Mouse (Mus musculus) embryonic facial prominence, embryonic 13.5 days (tissue): ENCODE data around the gene Psmb3. TPM values are rescaled to one million over a fixed set of nuclear protein-coding genes. Genes with fewer than 3 reads are reported as not detected.
"Not testable (repeated sequence)": the region's sequence is repeated elsewhere in the genome, so short reads cannot be mapped to it uniquely, and the experiment has no call there.

Source experiments
- ATAC-seq: fragments of 200-750 bp; cut with Nextera tagmentation; 2 replicates; pipeline ENCODE4 v1.8.0; 2017; ENCODE audit warnings: low read depth; ENCODE audit not compliant: insufficient number of reproducible peaks, insufficient read depth, low FRiP score, low TSS enrichment
- H3K27ac ChIP-seq: fragments of 300-500 bp; sonication (generic); 2 replicates; pipeline ENCODE4 v1.5.1; 2015; ENCODE audit warnings: moderate library complexity, mild to moderate bottlenecking, inconsistent platforms
- H3K27me3 ChIP-seq: fragments of 300-500 bp; sonication (generic); 2 replicates; pipeline ENCODE4 v1.6.1; 2015; ENCODE audit warnings: mild to moderate bottlenecking, inconsistent platforms
- H3K36me3 ChIP-seq: fragments of 300-500 bp; sonication (generic); 2 replicates; pipeline ENCODE4 v1.6.1; 2015; ENCODE audit warnings: mild to moderate bottlenecking, inconsistent platforms
- H3K4me1 ChIP-seq: fragments of 300-500 bp; sonication (generic); 2 replicates; pipeline ENCODE4 v1.6.1; 2015; ENCODE audit warnings: inconsistent platforms
- H3K4me2 ChIP-seq: fragments of 300-500 bp; sonication (generic); 2 replicates; pipeline ENCODE4 v1.6.1; 2015; ENCODE audit warnings: moderate library complexity, mild to moderate bottlenecking, inconsistent platforms
- H3K4me3 ChIP-seq: fragments of 300-500 bp; sonication (generic); 2 replicates; pipeline ENCODE4 v1.5.1; 2015; ENCODE audit warnings: mild to moderate bottlenecking, inconsistent platforms
- H3K9ac ChIP-seq: fragments of 300-500 bp; sonication (generic); 2 replicates; pipeline ENCODE4 v1.6.1; 2015; ENCODE audit warnings: mild to moderate bottlenecking, inconsistent platforms
- H3K9me3 ChIP-seq: fragments of 300-500 bp; sonication (generic); 2 replicates; pipeline ENCODE4 v1.6.1; 2016; ENCODE audit warnings: inconsistent platforms
- WGBS: fragments of 180-500 bp; shearing (Covaris S2); methylation state at CpG from one replicate; pipeline ENCODE4 v1.1.7; 2015; ENCODE audit warnings: mixed read lengths; 5-methylcytosine and 5-hydroxymethylcytosine counted together
- polyA plus RNA-seq: library from polyadenylated mRNA; unstranded; fragments of >200 nt; fragmentation: Nextera tagmentation; extraction: Ambion mirVana; gene quantifications from 2 replicates; pipeline ENCODE4 v1.2.1, GENCODE M21; 2015

Gene Psmb3
- 443 and 487 TPM in 2 replicates for polyA plus RNA-seq

GRCm38 (mm10) chr11:97703039-97703826 lies at the start of gene Psmb3:
TSS of gene Psmb3 (plus strand) at chr11:97703399.
- WGBS: under 1% methylated on average over 35 of the region's 35 CpGs
- no peaks in the 10 kb centered on the region for H3K27me3 ChIP-seq
- no peaks in the 10 kb centered on the region for H3K9me3 ChIP-seq
- ATAC-seq: peak; percentile 90
- H3K9ac ChIP-seq: peak within 1 kb of the TSS; percentile 89
- peak within 1 kb of the TSS; percentile 94 for H3K4me3 ChIP-seq
- peak within 1 kb of the TSS; percentile 85 for H3K4me2 ChIP-seq
- H3K27ac ChIP-seq: peak within 1 kb of the TSS; percentile 83
- H3K36me3 ChIP-seq: peaks cover 22% of the 10 kb centered on the region
- peaks cover 29% of the 10 kb centered on the region for H3K4me1 ChIP-seq

GRCm38 (mm10) chr11:97654210-97654609 lies 49.0 kb upstream of the Psmb3 start:
- no peak overlapping the region for H3K4me3 ChIP-seq
- no peak for ATAC-seq
- no peaks in the 10 kb centered on the region for H3K36me3 ChIP-seq
- no peaks in the 10 kb centered on the region for H3K9me3 ChIP-seq
- 88% methylated on average over 2 of the region's 2 CpGs for WGBS
- H3K4me2 ChIP-seq: no peak overlapping the region
- no peaks in the 10 kb centered on the region for H3K27me3 ChIP-seq
- no peak overlapping the region for H3K9ac ChIP-seq
- no peak overlapping the region for H3K27ac ChIP-seq
- H3K4me1 ChIP-seq: peaks cover 12% of the 10 kb centered on the region

GRCm38 (mm10) chr11:97656269-97656971 lies 46.8 kb upstream of the Psmb3 start:
- no peak overlapping the region for H3K27ac ChIP-seq
- peaks cover 10% of the 10 kb centered on the region for H3K27me3 ChIP-seq
- ATAC-seq: no peak
- peaks cover 22% of the 10 kb centered on the region for H3K4me1 ChIP-seq
- no peak overlapping the region for H3K4me3 ChIP-seq
- H3K4me2 ChIP-seq: no peak overlapping the region
- no peaks in the 10 kb centered on the region for H3K36me3 ChIP-seq
- H3K9ac ChIP-seq: no peak overlapping the region
- 72% methylated on average over 14 of the region's 14 CpGs for WGBS
- no peaks in the 10 kb centered on the region for H3K9me3 ChIP-seq

- WGBS: 37% methylated on average over 4 of the region's 6 CpGs
- peaks cover 32% of the 10 kb centered on the region for H3K4me1 ChIP-seq
- ATAC-seq: no peak
- H3K27ac ChIP-seq: no peak overlapping the region
- H3K36me3 ChIP-seq: no peaks in the 10 kb centered on the region
- no peak overlapping the region for H3K4me3 ChIP-seq
- H3K9ac ChIP-seq: no peak overlapping the region
- no peaks in the 10 kb centered on the region for H3K9me3 ChIP-seq
- H3K27me3 ChIP-seq: peaks cover 19% of the 10 kb centered on the region
- H3K4me2 ChIP-seq: no peak overlapping the region
Measured at GRCm38 (mm10) chr11:97657184-97657945, 45.8 kb upstream of the Psmb3 start.

GRCm38 (mm10) chr11:97657967-97658366 lies 45.2 kb upstream of the Psmb3 start:
- H3K9me3 ChIP-seq, H3K36me3 ChIP-seq, H3K27ac ChIP-seq, H3K4me2 ChIP-seq, H3K9ac ChIP-seq, ATAC-seq, H3K4me3 ChIP-seq: not testable (repeated sequence)
- Histone ChIP-seq H3K4me1 (peaks cover 36% of the 10 kb centered on the region), H3K27me3 (peaks cover 21% of the 10 kb centered on the region)
- 85% methylated on average over 6 of the region's 6 CpGs for WGBS

GRCm38 (mm10) chr11:97658751-97659266 lies 44.4 kb upstream of the Psmb3 start:
- Histone ChIP-seq H3K9ac (peak overlapping the region; percentile 83), H3K4me1 (peaks cover 36% of the 10 kb centered on the region), H3K27ac (no peak overlapping the region), H3K4me2 (peak overlapping the region; percentile 78), H3K27me3 (peaks cover 21% of the 10 kb centered on the region), H3K9me3 (no peaks in the 10 kb centered on the region), H3K4me3 (peak overlapping the region; percentile 85; the same call in 1 of the 2 replicates), H3K36me3 (no peaks in the 10 kb centered on the region)
- WGBS: 74% methylated on average over 11 of the region's 11 CpGs
- no peak for ATAC-seq

GRCm38 (mm10) chr11:97659267-97659989 lies 43.8 kb upstream of the Psmb3 start:
- Histone ChIP-seq H3K4me1 (peaks cover 39% of the 10 kb centered on the region), H3K27ac (peak overlapping the region; percentile 30), H3K4me3 (peak overlapping the region; percentile 85), H3K36me3 (no peaks in the 10 kb centered on the region), H3K4me2 (peak overlapping the region; percentile 78), H3K27me3 (peaks cover 21% of the 10 kb centered on the region), H3K9ac (peak overlapping the region; percentile 83), H3K9me3 (no peaks in the 10 kb centered on the region)
- no peak for ATAC-seq
- WGBS: 8% methylated on average over 13 of the region's 13 CpGs

- H3K9me3 ChIP-seq: no peaks in the 10 kb centered on the region
- H3K4me3 ChIP-seq: peak overlapping the region; percentile 85
- peak overlapping the region; percentile 78 for H3K4me2 ChIP-seq
- ATAC-seq: peak; percentile 80
- peaks cover 47% of the 10 kb centered on the region for H3K4me1 ChIP-seq
- under 1% methylated on average over 73 of the region's 78 CpGs for WGBS
- peaks cover 21% of the 10 kb centered on the region for H3K27me3 ChIP-seq
- peak overlapping the region; percentile 83 for H3K9ac ChIP-seq
- no peaks in the 10 kb centered on the region for H3K36me3 ChIP-seq
- peak overlapping the region; percentile 30 for H3K27ac ChIP-seq
Measured at GRCm38 (mm10) chr11:97659990-97660714, 43.0 kb upstream of the Psmb3 start.

GRCm38 (mm10) chr11:97660734-97661647 lies 42.2 kb upstream of the Psmb3 start:
- Histone ChIP-seq H3K4me3 (peak overlapping the region; percentile 85), H3K27ac (no peak overlapping the region), H3K36me3 (peaks cover 8% of the 10 kb centered on the region), H3K4me2 (peak overlapping the region; percentile 78), H3K9me3 (no peaks in the 10 kb centered on the region), H3K27me3 (peaks cover 21% of the 10 kb centered on the region), H3K4me1 (peaks cover 50% of the 10 kb centered on the region), H3K9ac (peak overlapping the region; percentile 83)
- 2% methylated on average over 27 of the region's 27 CpGs for WGBS
- ATAC-seq: no peak
